32 mouse cellular contexts compared by ENCODE assay signal in the genomic region with DNA sequence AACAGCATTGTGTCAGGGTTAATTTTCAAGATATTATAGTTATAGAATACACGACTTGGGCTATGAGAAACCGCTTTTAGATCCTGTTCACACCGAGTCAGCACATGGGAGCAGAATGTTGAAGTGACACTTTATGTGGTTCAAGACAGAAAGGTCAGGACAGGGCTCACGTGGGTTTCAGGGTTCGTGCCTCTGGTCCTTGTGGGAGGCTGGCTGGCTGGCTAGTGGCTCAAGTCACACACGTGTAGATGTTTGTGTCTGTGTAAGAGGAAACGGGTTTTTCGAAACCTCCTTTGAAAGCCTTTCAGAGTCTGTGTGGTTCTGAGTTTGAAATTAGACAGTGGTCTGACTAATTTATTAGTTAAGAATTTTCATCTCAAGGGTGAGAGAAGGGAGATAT.
"Had no signal": no experiment of that assay in that cellular context is flagged by ENCODE, and none has a peak within 500 bp of the region (broad histone marks: within the 10 kb centered on the region; RNA-seq: fewer than 3 reads in every experiment).

No protein-coding gene starts in this region.

- H3K27ac ChIP-seq: heart, embryonic 10.5 days; heart, embryonic 13.5 days; heart, embryonic 15.5 days; hindbrain, embryonic 10.5 days; hindbrain, embryonic 12.5 days; hindbrain, embryonic 13.5 days; hindbrain, embryonic 14.5 days; hindbrain, embryonic 15.5 days; hindbrain, postnatal 0 days; intestine, embryonic 15.5 days; kidney, embryonic 15.5 days; kidney, postnatal 0 days; layer of hippocampus, adult 2 months; left cerebral cortex, adult 2 months had no signal

- H3K9me3 ChIP-seq: heart, embryonic 10.5 days; heart, embryonic 12.5 days; heart, embryonic 13.5 days; heart, embryonic 15.5 days; hindbrain, embryonic 10.5 days; hindbrain, embryonic 12.5 days; hindbrain, embryonic 13.5 days; hindbrain, embryonic 15.5 days; intestine, embryonic 15.5 days; kidney, embryonic 15.5 days had no signal

- DNase-seq: heart, postnatal 10 days; heart, postnatal 14 days; heart, postnatal 36 days; heart, postnatal 4 days; kidney, adult 11 months; kidney, adult 18-20 months; kidney, adult 2 months; kidney, adult 8-10 months; kidney, adult 9 months; kidney, postnatal 10 days; kidney, postnatal 14 days; kidney, postnatal 25 days; kidney, postnatal 36 days; kidney, postnatal 4 days; layer of hippocampus, adult 9-11 months; layer of hippocampus, postnatal 36 days had no signal

- H3K4me3 ChIP-seq: heart, embryonic 10.5 days; heart, embryonic 12.5 days; heart, embryonic 13.5 days; heart, embryonic 15.5 days; hindbrain, embryonic 10.5 days; hindbrain, embryonic 12.5 days; hindbrain, embryonic 13.5 days; hindbrain, embryonic 15.5 days; intestine, embryonic 15.5 days; kidney, embryonic 15.5 days; layer of hippocampus, adult 2 months; left cerebral cortex, adult 2 months had no signal

- H3K9ac ChIP-seq: heart, embryonic 12.5 days; heart, embryonic 13.5 days; heart, embryonic 15.5 days; hindbrain, embryonic 12.5 days; hindbrain, embryonic 13.5 days; hindbrain, embryonic 14.5 days; hindbrain, embryonic 15.5 days; intestine, embryonic 15.5 days; kidney, embryonic 15.5 days had no signal

- H3K4me1 ChIP-seq: heart, embryonic 10.5 days; heart, embryonic 12.5 days; heart, embryonic 13.5 days; heart, embryonic 15.5 days; hindbrain, embryonic 10.5 days; hindbrain, embryonic 12.5 days; hindbrain, embryonic 13.5 days; hindbrain, embryonic 15.5 days; intestine, embryonic 15.5 days; kidney, embryonic 15.5 days had no signal

- H3K36me3 ChIP-seq: heart, embryonic 10.5 days; heart, embryonic 12.5 days; heart, embryonic 13.5 days; heart, embryonic 15.5 days; hindbrain, embryonic 10.5 days; hindbrain, embryonic 12.5 days; hindbrain, embryonic 13.5 days; hindbrain, embryonic 15.5 days; intestine, embryonic 15.5 days; kidney, embryonic 15.5 days had no signal

- H3K4me2 ChIP-seq: heart, embryonic 11.5 days; heart, embryonic 12.5 days; heart, embryonic 13.5 days; heart, embryonic 15.5 days; hindbrain, embryonic 12.5 days; hindbrain, embryonic 13.5 days; hindbrain, embryonic 14.5 days; hindbrain, embryonic 15.5 days; intestine, embryonic 15.5 days; kidney, embryonic 15.5 days had no signal
